Mouse (Mus musculus) frontal cortex, postnatal 25 days (tissue): ENCODE data around the gene Chrna4.
A peak's percentile ranks its signal among the peaks of the same experiment; 100 is the strongest.

ENCODE experiments used
- DNase-seq, 2 experiments: peaks; one replicate each; pipeline ENCODE4 v3.0.0; 2022; ENCODE audit warnings: low spot score in 2 of 2

Chrna4 gene

DNA sequence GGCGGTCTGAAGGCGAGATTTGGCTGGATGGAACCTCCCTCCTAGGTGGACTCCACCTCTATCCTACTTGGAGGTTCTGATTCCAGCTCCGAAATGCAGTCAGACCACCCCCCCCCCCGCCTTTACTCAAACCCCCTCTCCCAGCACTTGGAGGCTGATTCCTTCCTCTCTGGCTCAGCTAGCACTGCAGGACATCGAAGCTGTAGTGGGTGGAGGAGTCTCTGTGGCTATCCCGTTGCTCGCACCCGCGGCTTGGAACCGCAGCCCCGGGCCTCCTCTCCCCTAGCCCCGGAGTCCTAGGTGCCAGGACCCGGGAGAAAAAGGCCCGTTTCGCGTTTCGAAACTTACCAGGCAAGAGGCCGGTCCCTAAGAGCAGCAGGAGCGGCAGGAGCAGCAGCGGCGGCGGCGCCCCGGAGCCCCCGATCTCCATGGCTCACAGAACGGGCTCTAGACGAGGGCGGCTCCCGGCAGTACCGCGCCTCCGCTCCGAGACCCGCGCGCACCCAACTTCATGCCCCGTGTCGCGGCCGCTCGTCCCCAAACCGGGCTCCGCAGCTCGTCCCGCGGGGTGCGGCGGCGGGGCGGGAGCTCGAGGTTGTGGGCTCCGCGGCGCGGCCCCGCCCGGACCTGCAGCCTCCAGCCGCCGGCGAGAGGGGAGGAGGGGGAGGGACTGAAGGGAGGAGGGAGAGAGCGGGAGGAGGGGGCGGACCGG lies 4.5 kb downstream of the Chrna4 start:
- peak in 1 of 2 experiments; percentile 20 for DNase-seq

DNA sequence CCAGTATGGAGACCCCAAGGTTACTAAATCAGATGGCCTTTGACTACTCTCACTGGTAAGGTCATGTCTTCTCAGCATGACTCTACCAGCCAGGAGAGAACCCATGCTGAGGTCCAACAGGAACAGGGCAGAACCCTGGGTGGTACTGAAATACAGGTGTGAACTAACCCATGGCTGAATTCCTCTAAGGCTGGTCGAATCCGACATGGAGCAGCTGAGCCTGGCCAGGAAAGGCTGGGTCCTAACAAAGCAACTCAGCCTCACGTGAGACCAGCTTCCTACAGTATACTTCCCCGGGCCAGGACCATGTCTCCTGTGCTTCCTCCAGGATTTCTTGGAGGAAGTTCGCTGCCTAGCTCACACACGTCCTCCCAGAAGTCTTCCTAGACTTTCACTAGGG lies 6.8 kb downstream of the Chrna4 start:
- DNase-seq = no peak

DNA sequence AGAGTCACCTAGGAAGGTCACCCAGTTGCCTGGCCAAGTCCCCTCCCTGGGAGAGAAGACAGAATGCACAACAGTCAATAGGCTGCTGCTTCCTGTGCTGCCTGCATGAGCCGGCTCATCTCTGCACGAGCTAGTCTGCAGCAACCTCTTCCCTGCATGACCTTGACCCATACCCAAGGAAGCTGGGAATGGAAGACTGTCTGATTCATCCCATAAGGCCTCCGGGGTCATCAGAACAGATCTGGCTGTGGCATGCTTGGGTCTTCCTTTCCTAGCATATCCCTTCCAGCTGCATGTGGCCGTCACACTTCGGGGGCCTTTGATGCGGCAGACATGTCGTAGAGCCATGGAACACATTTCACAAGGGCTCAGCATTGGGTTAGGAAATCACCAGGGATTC lies 8.2 kb downstream of the Chrna4 start:
- DNase-seq = no peak

DNA sequence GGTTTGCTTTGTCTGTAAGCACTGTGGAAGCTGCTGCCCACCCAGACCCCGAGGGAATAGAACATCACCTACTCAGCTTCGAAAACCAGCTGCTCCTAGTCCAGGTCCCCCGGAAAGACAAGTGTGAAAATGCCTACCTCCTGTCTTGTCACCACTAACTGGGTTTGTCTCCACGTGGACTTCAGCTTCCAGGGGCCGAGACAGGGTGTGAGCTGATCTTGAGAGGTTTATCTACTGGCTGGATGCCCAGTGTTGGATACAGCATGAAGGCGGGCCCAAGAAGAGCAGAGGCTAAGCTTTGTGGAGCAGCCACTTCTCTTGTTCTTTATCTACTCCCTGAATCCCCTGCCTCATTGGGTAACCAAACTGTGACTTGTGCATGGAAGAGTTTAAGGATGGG lies 10.0 kb downstream of the Chrna4 start:
- DNase-seq = no peak

DNA sequence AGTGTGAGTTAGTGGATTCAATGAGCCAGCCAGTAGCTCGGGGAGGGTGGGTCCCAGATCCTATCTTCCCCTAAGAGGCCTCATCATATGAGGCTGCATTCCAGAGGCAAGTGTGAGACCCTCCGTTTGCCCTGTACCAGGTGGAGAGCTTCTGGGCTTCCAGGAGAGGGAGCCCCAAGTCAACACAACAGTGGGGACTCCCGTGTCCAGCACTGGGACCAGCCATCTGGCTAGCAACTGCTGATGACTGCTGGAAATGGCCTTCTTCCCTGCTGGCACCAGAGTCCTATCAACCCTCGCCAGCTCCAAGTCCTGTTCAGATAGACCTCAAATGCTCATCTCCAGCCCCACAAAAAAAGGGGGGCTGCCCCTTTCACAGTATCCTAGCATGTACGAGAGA lies 10.9 kb downstream of the Chrna4 start:
- DNase-seq = no peak

DNA sequence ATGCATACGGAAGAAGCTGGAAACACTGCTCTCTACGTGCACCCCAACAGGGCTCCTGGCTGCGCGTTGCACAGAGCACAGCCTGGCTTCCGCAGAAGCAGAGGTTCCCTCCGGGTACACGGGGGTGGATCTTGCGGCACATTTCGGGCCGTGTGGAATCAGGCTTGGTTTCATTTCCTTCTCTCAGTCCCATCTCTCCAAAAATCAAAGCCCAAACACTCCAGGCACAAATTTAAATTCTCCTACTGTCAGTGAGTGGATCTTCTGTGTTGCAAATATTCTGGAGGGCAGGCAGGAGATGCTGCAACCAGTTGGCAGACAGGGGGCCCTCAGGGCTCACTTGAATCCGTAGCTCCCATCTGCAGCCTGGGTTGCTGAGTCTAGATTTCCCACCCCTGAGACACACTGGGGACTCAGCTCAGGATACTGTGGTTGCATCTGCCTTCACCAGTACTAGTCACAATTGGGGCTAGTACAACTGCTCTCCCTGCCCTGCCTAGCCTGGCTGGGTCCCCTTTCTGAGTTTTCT lies 11.9 kb downstream of the Chrna4 start:
- no peak for DNase-seq

DNA sequence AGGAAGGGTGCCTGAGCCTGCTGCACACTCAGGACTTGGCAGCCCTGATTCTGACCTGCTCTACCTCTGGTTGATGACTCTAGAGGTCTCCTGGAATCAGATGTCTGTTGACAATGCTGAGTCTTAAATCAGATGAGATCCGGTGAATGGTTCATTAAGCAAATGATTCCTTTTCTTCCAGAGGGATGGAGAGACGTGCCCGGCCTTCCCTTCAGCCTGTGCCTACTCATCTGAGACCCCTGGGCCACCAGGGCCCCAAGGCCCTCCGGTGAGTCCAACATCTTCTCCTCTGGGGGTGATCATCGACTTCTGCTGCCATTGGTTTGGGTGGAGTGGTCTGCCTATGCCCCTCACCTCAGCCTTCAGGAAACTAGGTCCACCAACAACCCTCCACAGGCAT lies 35.0 kb downstream of the Chrna4 start:
- DNase-seq = no peak

DNA sequence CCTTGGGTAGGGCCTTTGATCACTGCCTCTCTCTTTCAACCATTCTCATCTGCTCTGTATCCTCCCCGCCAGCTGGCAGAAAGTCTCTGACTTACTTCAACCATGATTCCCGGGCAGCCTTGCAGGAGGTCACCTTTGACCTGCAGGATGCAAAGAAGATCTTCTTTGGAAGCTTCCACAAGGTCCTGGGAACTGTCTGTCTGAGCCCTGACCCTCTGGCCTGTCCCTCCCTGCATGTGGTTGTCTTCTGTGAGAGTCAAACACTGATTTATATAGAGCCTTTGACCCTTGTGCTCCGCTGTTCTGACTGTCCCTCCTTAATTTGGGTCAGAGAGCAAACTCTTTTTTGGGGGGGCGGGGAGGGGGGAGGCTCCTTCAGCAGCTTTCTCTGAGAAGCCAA lies 36.3 kb downstream of the Chrna4 start:
- DNase-seq = no peak

DNA sequence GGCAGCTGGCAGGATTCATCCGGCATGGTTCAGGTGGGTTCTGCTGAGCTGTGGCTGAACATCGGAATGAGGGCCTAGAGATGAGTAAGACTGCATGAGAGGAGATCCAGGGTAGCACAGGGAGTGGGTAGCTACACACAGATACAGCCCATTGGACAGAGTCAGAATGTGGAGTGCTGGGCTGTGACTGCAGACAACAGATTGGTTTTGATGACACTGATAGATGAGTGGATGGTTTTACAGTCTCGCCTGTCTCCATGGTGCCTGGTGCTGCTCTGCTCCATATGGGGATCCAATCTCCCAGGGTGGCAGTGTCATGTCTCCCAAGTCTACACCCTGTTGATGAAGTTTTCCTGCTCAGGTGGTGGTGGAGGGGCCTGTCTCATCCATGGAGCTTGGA lies 46.4 kb downstream of the Chrna4 start:
- no peak for DNase-seq

DNA sequence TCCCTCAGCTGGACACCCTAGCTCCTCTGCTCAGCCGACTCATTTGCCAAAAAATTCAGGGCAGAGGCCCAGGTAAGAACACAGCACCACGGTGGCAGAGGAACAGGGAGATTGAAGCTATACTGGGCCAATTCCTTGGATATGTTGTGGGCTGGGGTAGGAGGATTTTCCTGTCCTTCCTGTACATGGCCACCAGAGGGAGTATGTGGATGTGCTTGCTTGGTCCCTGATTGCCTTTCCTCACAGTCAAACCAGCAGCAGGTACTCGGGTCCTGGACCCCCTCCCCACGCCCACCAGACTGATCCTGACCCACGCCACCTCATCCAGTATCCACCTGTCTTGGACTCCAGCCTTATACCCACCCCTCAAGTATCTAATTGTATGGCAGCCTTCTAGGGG lies 46.9 kb downstream of the Chrna4 start:
- DNase-seq = peak in 1 of 2 experiments; percentile 39

DNA sequence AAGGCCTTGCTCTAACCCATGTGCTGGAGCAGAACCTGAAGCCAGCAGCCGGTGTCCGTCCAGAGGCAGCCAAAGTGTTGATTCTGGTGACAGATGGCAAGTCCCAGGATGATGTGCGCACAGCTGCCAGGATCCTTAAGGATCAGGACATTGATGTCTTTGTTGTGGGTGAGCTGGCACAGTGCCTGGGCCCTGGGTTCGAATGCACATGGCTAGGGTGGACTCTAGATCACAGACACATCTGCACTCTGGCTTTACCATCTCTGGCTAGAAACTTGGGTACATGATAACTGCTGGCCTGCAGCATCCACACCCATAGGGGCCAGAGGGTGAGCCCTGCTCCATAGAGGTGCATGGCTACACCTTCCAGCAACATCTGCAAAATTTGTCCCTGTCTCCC lies 47.9 kb downstream of the Chrna4 start:
- no peak for DNase-seq

DNA sequence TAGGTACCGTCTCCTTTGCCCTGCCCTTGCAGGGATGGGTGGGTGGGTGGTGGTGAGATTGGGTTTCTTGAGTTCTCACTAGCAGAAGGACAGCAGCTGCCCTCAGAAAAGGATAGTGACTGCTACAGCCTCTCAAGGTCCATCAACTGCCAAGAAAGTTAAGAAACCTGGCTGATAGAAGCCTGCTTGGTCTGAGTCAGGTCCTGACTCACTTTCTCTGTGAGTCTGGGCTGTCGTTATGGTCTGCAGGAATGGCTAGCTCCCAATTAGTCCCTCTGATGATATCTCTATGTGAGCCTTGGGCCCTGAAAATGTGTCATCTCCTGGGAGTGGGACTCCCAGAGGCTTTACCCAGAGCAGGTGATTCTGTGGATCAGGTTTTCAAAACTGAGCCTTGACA lies 49.0 kb downstream of the Chrna4 start:
- DNase-seq = no peak

DNA sequence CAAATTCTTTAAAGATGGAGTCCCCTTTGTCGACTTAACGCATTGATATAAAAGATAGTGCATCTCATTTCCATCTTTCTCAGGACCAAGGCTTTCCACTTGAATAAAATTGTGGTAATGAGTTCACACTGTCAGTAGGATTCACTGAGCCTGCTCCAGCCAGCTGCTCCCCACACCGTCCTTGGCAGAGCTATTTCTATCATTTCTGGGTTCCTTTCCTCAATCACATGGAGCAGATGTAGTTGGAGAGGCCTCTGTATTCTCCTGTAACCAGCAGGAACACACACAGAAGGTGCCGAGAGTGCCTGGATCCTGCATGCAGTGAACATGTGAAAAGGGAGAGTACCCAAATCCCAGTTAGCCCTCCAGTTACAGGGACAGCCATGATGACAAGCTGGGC lies 53.0 kb downstream of the Chrna4 start:
- no peak for DNase-seq

DNA sequence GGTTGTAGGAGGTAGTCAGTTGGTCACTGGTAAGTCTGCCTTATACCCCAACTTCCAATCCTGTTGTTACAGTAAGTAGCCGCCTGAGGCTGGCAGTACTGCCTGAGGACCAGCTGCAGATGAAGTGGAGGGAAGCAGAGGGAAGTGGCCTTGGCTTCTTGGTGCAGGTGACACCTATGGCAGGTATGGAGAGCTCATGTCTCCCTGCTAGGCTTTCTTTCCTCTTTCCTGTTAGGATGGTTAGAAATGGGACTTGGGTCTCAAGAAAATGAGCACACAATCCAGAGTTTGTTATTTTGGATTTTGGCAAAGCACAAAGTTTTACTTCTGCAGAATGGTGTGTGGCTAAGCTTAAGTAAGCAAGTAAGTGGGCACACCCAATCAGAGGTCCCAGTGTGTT lies 54.4 kb downstream of the Chrna4 start:
- DNase-seq = no peak

DNA sequence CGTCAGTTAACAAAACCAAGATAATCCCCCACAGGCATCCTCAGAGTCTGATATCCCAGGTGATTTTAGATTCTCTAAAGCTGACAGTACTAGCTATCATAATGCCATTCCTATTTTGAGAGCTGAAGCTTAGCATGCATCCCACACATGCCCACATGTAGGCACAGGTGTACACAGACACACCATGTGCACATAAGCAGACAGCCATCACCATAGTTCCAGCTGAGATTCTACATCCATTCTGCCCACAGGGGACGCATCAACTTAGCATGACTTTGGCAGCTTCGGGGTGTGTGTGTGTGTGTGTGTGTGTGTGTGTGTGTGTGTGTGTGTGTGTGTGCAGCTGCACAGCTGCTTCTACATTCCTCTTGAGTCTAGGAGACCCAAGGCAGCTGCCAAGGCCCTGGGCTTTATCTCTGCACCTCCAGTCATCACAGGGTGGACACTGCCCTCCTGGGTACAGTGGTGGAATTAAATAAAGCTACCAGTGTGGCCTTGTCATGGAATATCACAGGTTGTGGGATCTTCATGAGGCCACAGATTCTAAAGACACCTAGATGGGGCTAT lies 54.9 kb downstream of the Chrna4 start:
- no peak for DNase-seq

DNA sequence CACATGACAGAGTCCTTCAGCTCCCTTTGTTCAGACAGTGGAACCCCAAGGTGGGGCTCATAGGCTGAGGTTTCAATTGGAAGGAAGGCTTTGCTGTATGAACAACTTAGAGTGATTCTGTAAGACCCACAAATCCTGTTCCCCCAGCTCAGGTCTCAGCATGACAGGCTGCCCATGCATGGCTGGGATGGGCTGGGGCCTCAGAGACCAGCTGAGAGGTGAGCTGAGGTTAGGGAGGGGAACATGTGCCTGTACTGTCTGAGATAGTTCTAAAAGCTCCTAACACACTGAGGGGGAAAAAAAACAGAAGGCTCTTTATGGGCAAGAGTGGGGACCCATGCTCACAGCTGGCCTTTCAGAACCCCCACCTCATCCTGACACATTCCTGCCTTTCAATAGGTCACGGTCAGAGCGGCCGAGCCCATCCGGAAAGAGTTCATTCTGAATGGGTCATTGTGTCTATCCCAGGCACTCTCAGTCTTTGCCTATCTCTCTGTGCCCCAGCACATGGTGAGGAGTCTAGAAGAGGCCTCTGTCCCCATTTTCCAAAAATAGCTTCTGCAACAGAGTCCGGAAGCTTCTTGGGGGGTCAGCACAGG lies 55.8 kb downstream of the Chrna4 start:
- no peak for DNase-seq

DNA sequence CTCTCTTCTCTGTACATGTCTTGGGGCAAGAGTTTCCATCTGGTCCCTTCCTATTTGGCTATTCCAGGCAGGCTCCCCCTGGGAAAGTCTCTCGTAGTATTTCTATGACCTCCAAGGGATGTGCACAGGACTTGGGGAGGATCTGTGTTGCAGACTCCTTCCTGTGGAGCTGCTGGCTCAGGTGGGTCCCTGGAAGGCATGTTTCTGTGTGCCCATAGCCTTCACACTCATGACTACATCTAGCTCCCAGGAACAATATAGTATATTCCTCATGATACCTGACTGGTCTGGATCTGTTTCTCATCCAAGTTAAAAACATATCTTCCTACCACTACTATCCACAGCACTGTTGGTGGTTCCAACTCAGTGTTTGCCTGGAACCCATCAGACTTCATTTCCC lies 56.3 kb downstream of the Chrna4 start:
- no peak for DNase-seq

DNA sequence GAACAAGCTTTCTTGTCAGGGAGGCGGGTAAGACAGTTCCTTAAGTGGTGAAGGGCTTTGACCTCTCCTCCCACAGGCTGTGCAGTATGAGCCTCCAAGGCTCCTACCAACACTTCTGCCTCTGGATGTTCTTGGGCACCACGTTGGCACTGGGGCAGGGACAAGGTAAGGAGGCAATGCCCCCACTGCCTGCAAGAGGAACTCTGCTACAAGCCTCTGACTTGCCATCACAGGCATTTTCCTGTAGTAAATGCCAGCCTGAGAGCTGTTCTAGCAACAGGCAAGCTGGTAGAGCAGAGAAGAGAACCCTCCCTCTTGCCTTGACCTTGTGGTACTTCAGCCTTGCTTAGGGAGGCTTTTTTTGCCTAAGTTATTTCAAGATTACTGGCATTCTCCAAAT lies 56.9 kb downstream of the Chrna4 start, which contains the start of gene Col20a1:
TSS of gene Col20a1 (plus strand) at position 87 of the 400 bp plus-strand sequence.
- DNase-seq = no peak

DNA sequence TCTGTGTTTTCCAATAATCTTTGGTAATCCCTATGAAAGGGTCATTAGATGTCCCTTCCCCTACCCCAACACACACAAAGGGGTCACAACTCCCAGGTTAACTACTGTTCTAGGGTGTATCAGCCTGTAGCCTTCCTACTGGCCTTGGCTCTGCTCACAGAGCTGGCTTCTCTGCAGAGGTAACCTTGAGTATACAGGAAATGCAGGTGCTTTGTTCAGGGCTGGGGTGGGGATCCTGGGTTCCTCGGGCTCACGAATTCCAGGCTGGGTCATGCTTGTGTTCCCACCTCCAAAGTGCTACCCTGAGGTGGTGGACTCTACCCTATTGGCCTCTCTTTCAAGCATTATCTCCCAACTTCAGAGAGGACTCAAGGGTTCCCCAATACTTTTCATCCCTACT lies 57.7 kb downstream of the Chrna4 start:
- no peak for DNase-seq

DNA sequence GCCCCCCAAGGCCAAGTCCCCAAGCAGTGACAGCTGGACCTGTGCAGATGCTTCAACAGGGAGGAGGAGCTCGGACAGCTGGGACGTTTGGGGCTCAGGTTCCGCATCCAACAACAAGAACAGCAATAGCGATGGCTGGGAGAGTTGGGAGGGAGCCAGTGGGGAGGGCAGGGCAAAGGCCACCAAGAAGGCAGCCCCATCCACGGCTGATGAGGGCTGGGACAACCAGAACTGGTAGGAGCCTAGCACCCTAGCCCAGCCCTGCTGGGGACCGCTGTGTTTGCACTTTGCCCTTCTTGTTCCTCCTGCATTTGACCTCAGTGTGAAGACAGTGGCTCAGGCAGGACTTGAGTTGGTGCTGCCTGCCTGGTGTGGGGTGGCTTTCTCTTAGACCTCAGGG lies 62.2 kb downstream of the Chrna4 start:
- no peak for DNase-seq
